In the genomic region with DNA sequence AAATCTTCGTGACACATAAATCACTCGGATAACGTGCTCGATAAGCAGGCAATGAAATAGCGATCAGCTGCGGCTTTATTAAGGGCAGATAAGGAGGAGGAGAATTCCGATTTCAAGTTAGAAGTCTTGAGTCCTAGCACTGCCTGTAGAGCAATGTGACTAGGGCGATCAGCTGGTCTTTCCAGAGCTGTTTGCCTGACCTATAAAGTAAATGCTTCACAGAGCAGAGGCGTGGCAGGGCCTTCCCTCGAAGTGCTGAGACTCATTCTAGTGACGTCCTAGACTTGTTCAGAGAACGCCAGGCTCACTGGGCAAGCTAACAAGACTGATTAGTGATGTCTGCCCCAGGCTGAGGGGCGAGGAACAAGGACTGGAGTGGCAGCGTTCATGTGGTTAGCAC, we compare ENCODE assay signal across 16 mouse cellular contexts.
"Had no signal": no experiment of that assay in that cellular context is flagged by ENCODE, and none has a peak within 500 bp of the region (broad histone marks: within the 10 kb centered on the region; RNA-seq: fewer than 3 reads in every experiment).

No protein-coding gene starts in this region.

- H3K4me2 ChIP-seq: kidney, embryonic 15.5 days; limb, embryonic 12.5 days; liver, embryonic 13.5 days; lung, embryonic 15.5 days; midbrain, embryonic 11.5 days; midbrain, embryonic 15.5 days; neural tube, embryonic 12.5 days had no signal

- H3K27me3 ChIP-seq: kidney, embryonic 15.5 days; limb, embryonic 12.5 days; liver, embryonic 13.5 days; lung, embryonic 15.5 days; megakaryocyte, embryonic 14.5 days; midbrain, embryonic 15.5 days; neural tube, embryonic 12.5 days had no signal

- H3K4me1 ChIP-seq: kidney, embryonic 15.5 days; liver, embryonic 13.5 days; lung, embryonic 15.5 days; midbrain, embryonic 15.5 days; neural tube, embryonic 12.5 days had no signal

- H3K9ac ChIP-seq: kidney, embryonic 15.5 days; limb, embryonic 12.5 days; liver, embryonic 13.5 days; liver, postnatal 0 days; lung, embryonic 15.5 days; midbrain, embryonic 15.5 days; neural tube, embryonic 12.5 days had no signal

- H3K9me3 ChIP-seq: kidney, embryonic 15.5 days; limb, embryonic 12.5 days; liver, embryonic 13.5 days; lung, embryonic 15.5 days; megakaryocyte, embryonic 14.5 days; midbrain, embryonic 15.5 days; neural tube, embryonic 12.5 days had no signal

- H3K27ac ChIP-seq: kidney, embryonic 15.5 days; limb, embryonic 12.5 days; liver, embryonic 13.5 days; lung, embryonic 15.5 days; macrophage; midbrain, embryonic 15.5 days; neural tube, embryonic 12.5 days had no signal

- ATAC-seq: inflammation-experienced regulatory T-cells, adult 6 months; liver, postnatal 0 days; midbrain, embryonic 15.5 days had no signal

- H3K4me3 ChIP-seq: kidney, embryonic 15.5 days; limb, embryonic 12.5 days; liver, embryonic 13.5 days; lung, embryonic 15.5 days; megakaryocyte, embryonic 14.5 days; midbrain, embryonic 15.5 days; neural tube, embryonic 12.5 days had no signal

- DNase-seq: kidney, adult 2 months; kidney, postnatal 14 days; liver; liver, embryonic 13.5 days; liver, postnatal 0 days; thymus, adult 2 months; thymus, postnatal 25 days had no signal
